Mouse (Mus musculus): Measurements from ENCODE around the gene Apeh.

DNA sequence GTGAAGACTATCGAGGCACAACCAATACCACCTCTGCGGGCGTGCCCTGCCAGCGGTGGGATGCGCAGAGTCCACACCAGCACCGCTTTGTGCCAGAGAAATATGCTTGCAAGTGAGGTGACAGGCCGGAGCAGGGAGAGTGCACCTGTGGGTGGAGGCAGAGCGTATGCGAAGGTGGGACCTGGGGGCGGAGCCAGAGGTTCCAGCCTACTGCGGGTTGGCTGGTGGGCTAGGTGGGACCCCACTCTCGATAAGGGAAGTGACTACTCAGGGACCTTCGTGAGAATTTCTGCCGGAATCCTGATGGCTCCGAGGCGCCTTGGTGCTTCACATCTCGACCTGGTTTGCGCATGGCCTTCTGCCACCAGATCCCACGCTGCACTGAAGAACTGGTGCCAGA lies 11.9 kb downstream of the Apeh start:
- TF ChIP-seq POLR2A (IDR thresholded peaks at IDR 0.05; ENCODE audit: insufficient read length, low read depth), result no peak
- no peak for TF ChIP-seq REST (IDR thresholded peaks at IDR 0.05; ENCODE audit: insufficient read depth, insufficient read length)
- no peak for TF ChIP-seq SRF (IDR thresholded peaks at IDR 0.05; ENCODE audit: control insufficient read depth, insufficient read length, low read depth)

Data from myocyte (in vitro differentiated cells).